Mouse (Mus musculus): ENCODE measurements around the gene Cdk8. TPM values are rescaled to one million over a fixed set of nuclear protein-coding genes. Genes with fewer than 3 reads are reported as not detected.

Cdk8 gene
- 22.9 and 23.5 TPM in 2 replicates for polyA plus RNA-seq (2012; rRNA removed)

DNA sequence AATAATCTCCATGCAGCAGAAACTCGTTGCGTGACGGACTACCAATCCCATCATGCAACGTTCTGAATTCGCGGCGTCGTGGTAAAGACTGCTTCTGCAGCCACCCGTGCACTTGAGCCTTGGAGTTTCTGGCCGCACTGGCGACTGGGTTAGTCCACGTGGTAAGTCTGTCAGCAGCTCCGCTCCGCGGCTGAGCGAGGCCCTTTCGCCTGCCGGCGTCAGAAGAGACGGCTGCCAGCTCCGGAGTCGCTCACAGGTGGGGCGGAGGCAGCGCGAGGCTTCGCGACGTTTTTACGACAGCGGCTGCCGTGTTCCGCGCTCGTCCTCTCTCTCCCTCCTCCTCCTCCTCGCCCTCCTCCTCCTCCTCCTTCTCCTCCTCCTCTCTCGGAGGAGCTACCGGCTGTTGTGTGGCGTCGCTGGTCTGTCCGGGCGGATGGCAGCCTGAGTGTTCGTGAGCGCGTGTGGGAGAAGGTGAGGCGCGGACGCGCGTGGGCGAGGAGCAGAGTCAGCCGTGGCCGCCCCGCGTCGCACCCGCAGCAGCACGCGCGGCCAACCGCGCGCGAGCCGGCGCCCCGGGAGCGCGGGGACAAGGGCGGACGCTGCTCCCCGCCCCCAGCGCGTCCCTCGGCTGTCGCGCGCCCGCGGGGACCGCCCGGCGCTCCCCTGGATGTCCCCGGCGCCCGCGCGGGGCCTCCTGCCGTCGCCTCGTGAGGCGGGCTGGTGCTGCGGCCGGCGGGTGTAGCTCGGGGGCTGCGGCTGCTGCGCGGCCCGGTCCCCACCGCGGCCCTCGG, at the start of gene Cdk8:
Cdk8 (plus strand) TSS at position 367 of the 791 bp plus-strand sequence.

DNA sequence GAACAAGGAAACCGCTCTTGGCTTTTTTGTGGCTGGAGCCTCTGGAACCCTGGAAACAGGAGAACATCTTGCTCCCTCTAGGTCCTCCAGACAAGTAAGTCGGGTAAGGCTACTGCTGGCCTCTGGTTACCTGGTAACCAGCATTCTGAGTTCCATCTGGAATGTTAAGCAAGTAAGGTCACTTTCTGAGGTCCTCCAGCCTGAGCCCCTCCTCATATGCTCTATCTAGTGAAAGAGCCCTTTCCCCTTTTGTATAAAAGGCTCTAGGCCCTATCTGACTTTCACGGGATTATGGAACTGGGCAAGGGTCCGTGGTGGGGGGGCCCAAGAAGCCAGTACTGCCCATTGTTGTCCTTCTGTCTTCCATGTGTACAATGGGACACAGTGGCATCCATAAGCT, 45.8 kb upstream of the Cdk8 start, which contains the start of gene 1700001J03Rik:
1700001J03Rik (minus strand) TSS at position 101 of the 400 bp plus-strand sequence.

DNA sequence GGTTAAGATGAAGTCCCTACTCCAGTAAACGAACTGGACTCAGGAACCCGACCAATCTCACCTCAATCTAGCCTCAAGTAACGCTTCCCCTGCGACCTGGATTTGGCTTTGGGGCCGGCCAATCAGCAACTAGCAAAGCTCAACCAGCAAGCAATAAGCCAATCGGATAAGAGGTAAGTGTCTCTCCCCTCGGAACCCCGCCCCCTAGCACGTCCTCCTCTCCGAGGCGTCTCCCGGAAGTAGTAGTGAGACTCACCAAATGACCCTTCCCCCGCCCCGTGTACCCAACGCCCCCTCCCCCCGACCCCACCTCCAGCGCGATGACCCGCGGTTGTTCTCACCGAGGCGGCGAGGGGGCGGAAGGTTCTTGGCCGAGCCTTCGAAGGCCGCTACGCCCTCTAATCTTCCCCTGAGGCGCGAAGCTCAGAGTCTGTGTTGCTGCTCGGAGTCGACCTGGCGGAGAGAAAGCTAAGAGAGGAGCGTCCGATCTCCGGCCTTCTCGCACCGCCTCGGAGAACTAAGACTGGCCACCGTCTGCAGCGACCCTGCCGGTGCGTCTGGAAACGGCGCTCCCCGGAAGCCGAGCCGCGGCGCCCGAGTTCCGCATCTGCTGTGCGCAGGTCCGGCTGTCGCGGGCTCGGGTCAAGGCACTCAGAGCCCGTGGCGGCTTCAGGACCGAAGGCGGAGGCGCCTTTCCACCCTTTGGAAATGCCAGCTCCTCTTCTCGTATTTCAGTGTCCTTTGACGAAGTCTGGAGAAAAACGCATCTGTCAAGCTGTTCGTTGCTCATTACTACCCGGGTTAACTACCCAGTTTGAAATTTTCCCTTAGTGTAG, 9.9 kb upstream of the Cdk8 start, which contains the start of gene Rnf6:
Rnf6 (minus strand) TSS at position 677 of the 836 bp plus-strand sequence.

Other genes with a start within 250 kb of the Cdk8 start
- not detected in 2 replicates for gene Cyp3a25, start 221.6 kb upstream of the Cdk8 start, polyA plus RNA-seq (2012; rRNA removed)
- not detected in 2 replicates for gene Cyp3a59, start 152.0 kb upstream of the Cdk8 start, polyA plus RNA-seq (2012; rRNA removed)
- not detected in 2 replicates for gene Gm5565, start 70.7 kb upstream of the Cdk8 start, polyA plus RNA-seq (2012; rRNA removed)
- not detected in 2 replicates for gene Gm6309, start 60.5 kb upstream of the Cdk8 start, polyA plus RNA-seq (2012; rRNA removed)
- gene 1700001J03Rik, start 45.9 kb upstream of the Cdk8 start, polyA plus RNA-seq (2012; rRNA removed), result 0.19 and 0.26 TPM in 2 replicates
- gene Rnf6, start 9.7 kb upstream of the Cdk8 start, polyA plus RNA-seq (2012; rRNA removed), result 2.2 and 4.4 TPM in 2 replicates
- 1.1 and 1.5 TPM in 2 replicates for gene Wasf3, start 153.8 kb downstream of the Cdk8 start, polyA plus RNA-seq (2012; rRNA removed)

Measured in stomach, adult 2 months (tissue).